Mouse (Mus musculus) layer of hippocampus, adult 9-11 months (tissue): ENCODE data around the gene Lamb2.

Experiments
- DNase-seq: peaks from one replicate; pipeline ENCODE4 v3.0.0; 2022

Gene Lamb2

DNA sequence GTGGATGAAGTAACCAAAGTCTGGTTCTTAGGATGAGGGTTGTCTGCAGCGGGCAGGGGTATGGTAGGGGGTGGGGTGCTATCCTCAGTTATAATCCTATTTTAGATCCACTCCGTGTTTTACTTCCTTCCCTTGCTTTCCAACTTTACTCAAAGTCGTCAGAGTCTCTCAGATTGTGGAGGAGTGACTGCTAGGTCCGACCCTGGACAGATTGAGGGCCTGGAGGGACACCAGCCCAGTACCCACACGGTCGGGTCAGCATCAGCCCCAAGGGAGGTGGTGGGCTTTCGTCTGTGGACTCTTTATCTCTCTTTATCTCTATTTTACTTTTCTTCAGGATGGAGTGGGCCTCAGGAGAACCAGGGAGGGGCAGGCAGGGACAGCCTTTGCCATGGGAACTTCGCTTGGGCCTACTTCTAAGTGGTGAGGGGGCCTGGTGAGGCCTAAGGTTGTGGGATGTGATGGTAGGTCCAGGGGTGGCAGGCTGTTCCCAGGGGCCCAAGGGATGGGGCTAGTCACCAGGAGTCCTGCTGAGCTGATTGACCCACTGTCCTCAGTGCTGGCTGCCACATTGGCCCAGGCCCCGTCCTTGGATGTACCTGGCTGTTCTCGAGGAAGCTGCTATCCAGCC, at the start of gene Lamb2:
Lamb2 (plus strand) TSS at position 16 of the 631 bp plus-strand sequence.
- DNase-seq: no peak

DNA sequence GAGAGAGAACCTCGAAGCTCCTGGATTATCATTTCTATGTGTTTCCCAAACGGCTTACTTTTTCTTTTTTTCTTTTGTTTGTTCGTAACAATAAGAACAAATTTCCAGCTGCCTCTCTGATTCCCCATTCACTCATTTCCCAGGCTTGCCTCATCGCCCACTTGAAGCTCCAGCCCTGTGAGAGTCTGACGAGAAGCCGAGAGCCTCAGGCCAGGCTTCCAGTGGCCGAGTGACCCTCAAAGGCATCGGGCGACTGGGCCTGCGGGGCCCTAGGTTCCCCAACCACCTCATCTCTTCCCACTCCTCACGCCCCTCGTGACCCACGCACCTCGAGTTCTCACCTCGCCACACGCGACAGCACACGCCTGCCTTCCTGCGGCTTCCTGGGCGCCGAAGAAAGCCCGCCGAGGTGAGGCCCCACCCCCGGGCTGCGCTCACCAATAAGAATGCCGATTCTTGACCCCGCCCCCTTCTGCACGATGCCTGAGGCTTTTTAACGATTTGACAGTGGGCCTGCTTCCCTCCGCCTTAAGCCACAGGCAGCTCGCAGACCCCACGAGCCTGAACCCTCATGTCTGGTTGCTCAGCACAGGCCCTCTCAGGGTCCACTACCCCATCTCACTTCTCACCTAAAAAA, 48.0 kb upstream of the Lamb2 start:
- no peak for DNase-seq

DNA sequence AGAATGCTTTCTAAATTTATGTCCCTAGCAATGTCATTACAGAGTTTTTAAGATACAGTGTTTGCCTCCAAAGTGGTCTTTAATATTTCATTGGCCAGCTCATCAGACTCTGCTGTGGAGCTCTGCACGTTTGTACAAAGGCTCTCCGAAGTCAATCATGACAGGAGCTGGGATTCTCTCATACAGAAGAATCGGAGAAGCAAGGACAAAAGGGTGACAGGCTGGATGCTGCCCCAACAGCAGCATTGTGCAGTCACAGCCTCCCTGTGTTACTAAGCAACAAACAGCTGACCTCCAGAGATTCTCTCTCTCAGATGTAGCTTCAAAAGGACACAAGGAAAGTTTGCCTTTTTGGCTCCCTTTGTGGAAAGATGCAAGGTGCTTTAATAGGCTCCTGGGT, 43.4 kb upstream of the Lamb2 start, which contains the start of gene BC048562:
BC048562 (plus strand) TSS at position 301 of the 400 bp plus-strand sequence.
- no peak for DNase-seq

DNA sequence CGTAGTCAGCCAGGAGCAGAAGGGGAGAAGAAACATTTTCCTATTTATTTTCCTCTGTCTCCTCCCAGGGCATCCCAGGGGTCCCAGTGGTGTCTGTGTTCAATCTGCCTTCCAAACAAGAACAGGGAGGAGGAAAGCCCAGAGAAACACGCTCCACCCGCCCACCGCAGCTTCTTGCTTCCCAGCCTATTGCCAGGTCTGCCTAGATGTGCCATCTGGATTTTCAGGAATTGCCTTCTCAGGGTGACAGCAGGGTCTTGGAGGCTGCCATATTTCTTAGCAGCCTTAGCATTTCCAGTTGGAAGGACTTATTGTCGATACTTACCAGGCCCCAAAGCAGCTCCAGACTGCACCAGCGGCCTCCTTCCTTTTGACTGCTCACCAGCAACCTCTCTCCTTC, 40.4 kb upstream of the Lamb2 start:
- DNase-seq: peak; percentile 55

DNA sequence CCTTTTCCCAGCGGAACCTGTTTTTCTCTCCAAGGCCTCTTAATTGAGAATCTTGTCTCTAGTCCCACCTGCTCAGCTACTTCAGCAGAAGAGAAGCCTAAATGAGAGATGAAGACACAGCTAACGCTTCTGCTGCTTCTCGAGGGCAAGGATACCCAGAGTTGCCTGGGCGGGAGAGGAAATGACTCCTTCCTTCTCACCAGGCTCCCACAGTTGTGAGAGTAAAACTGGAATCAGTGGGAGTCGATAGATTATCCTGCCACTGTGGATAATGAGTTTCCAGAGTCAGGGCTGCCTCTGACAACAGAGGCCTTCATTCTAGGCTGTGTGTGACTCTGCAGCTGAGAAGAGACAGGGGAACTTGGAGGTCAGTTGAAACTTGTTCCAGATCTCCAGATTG, 39.1 kb upstream of the Lamb2 start:
- no peak for DNase-seq

DNA sequence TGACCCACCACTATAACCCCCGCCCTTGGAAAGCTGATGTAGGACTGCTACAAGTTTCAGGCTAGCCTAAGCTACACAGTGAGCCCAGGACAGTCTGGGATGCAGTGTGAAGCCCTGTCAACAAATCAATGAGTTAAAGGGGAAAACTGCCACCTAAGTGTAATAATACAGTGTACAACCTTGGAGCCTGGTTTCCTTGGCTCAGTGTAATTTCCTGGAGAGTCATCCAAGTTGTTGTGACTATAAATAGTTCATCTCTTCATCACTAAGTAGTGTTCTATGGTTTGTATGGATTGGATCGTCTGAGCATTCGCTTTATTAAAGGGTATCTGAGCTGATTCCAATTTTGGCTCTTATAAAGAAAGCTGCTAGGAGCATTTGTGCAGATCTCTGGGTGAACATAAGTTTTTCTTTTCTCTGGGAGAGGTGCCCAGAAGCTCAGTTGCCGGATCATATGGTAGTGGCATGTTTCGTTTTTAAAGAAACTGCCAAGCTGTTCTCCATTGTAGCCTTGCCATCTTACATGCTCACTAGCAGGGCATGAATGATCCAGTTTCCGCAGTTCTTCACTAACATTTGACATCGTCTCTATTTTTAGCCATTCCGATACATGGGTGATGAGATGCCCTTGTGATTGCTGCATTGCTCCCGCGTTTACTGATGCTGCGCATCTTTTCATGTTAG, 38.2 kb upstream of the Lamb2 start:
- DNase-seq: peak; percentile 82

DNA sequence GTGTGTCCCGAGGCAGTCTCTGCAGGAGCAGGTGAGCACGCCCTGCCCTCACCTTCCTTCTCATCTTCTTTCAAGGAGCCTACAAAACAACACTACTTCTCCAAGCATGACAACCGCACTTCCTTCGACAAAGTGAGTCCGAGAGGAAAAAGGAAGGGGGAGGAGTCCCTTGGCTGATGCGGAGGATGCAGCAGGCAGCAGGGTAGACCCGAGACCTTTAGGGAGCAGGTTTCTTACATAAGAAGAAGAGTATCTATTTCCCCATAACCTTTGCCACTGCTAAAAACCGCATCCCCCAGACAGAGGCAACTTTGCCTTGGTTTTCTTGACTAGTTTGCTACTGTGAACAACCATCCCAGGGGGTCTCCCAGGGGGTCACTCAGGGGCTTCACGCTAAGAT, 34.4 kb upstream of the Lamb2 start:
- no peak for DNase-seq

DNA sequence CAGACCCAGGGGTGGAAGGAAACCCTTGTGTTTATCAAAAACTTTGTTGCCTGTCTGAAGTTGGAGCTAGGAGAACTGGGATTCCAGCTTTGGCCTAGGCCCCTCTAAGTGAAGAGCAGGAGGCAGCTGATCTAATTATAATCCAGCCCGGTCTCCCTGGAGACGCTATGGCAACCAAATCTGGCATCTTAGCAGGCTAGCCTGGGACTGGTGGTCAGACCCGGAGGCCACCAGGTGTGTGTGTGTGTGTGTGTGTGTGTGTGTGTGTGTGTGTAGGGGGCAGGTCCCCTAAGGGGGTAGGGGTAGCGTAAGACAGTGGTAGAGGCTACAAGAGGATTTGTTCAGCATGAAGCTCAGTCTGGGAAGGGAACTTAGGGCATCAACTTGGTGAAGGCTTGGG, 29.7 kb upstream of the Lamb2 start:
- DNase-seq: peak; percentile 57

DNA sequence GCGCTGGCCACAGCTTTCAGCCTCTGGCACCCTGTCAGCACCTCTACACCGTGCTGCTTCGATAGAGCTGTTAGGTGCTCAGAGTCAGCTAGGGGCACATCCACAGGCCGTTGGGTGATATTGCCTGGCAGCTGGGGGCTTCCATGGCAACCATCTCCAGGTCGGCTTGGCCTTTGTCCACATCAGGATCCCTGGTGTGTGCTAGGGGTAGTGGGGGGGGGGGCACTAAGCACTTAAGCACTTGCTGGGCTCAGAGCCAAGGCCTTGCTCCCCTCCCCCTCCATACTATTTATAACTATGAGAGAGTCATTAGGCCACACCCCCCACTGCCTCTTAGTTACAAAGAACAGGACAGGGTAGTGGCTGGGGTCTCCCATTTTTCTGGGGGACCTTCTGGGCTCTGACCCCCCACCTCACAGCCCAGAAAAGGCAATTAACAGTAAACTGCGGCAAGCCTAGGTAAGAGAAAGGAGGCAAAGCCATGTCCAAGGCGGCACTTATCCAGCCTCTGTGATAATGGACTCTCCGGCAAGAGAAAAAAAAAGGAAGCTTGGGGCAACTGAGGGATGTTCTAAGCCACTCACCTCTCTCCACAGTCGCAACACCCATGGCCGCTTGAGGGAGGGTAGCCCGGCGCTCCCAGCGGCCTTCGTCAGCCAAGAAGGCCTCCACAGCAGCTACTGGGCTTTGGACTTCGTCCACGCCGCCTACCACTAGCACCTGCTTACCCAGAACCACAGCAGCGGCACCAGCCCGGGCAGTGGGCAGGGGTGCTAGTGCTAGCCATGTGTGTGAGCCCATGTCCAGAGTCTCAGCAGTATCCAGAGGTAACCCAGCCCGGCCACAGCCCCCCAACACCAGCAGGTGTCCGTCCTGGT, 29.0 kb upstream of the Lamb2 start:
- peak; percentile 44 for DNase-seq

DNA sequence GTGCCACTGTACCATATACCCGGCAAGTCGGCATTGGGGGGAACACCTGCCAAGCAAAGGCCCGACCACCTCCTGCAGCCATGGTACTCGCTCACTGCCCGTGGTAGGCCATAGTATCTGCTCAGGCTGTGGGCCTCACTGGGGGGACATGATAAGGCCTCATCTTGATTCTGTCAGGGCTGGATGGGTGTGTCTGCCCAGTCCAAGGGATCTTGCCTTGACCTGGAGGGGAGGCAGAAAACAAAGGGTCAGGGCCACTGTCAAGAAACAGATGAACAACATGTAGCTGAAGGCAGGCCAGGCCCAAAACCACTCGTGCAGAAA, 28.4 kb upstream of the Lamb2 start:
- no peak for DNase-seq

DNA sequence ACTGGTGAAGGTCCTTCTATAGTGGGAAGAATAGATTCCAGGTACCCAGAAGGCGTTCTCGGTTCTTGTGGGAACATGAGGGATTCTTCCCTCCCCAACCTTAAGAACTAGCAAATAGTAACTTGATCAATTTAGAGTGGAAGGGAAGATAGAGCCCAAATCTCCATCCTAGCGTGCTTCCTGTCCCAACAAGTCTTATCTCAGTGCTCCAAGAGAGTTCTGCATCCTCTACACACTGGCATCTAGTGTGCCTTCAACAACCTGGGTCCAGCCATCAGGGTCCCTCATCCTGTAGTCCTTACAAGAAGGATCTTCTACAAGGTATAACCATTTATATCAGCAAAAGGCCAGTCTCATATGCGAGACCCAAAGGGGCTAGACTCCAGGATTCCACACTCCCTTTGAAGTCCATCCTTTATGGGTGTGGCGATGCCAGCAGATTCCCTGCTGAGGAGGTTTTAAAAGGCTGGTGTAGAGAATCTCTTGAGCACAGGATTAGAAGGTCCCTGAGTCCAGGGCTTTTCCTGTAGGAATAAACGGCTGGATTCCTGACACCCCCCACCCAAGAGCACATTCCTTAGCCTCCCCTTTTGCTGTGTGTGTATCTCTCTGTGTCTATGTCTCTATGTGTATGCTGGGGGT, 27.9 kb upstream of the Lamb2 start:
- no peak for DNase-seq

DNA sequence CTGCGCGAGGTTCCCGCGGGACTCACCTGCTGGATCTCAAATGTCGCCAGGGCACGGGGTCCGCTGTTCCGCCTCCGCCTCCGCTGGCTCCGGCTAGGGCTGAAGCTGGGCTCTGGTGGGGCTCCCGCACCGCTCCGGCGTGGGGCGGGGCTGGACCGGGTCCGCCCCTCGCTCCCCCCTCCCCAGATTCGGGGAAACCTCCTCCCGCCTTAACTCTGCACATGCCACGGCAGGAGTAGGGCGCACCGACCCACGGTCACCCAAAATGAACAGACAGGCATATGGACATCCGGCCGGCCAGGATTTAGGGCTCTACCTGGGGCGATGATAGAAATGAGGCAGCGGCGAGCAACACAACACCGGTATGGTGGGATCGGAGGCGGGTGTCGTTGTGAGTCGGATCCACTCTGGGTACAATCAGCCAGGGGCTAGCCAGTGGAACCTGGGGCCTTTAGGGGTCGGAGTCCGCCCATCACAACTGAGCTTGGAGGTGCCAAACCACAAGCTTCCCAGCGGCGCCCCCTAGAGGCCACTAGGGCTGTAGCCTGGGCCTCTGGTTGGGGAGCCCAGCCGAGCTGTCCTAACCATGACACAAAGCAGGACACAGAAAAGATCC, 27.1 kb upstream of the Lamb2 start:
- peak; percentile 80 for DNase-seq

DNA sequence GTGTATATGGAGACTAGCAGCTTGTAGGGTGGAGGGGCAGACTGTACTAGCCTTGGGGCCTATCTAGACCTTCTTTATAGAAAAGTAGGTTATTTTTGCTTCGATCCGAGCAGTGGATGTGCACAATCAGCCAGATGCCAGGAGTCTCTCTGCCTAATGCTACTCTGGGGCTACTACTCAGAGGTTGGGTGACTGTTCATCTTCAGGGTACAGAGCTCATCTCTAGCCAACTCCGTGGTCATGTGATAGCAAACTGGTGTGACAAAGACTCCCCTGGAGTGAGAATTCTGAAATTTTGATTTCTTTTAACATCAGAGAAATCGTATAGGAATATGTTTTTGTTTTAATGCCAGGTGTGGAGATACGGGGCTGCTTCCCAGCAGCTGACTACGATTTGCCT, 26.6 kb upstream of the Lamb2 start:
- DNase-seq: no peak

DNA sequence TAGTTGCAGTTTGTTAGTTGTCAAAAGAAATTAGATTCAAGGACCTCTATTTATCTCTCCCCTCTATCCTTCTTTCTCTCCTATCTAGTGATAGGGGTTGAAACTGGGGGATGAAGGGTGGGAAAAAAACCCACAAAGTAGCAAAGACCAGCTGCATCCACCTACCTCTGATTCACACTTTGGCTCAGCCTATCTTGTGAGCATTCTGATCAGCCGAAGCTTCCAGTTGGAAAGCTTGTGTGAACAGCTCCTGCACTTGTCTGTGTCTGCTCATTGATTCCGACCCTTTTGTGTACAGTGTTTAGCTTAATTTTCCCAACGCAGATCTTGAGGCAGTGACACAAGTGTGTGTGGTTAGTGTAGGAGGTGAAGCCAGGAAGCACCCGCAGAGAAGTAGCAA, 26.1 kb upstream of the Lamb2 start:
- peak; percentile 58 for DNase-seq

DNA sequence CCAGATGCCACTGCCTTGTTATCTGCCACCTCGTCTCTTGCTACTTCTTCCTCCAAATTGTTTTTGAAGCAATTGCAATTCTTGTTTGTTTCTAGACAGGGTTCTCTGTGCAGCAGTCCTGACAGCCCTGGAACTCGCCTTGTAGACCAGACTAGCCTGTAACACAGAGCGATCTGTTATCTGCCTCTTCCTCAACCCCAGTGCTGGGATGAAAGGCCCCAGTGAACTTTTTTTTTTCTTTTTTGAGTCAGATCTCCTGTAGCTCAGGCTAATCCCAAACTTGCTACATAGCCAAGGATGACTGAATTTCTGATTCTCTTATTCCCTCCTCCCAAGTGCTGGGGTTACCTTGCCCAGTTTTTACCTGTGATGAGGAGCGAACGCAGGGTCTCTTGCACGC, 25.1 kb upstream of the Lamb2 start:
- DNase-seq: no peak

DNA sequence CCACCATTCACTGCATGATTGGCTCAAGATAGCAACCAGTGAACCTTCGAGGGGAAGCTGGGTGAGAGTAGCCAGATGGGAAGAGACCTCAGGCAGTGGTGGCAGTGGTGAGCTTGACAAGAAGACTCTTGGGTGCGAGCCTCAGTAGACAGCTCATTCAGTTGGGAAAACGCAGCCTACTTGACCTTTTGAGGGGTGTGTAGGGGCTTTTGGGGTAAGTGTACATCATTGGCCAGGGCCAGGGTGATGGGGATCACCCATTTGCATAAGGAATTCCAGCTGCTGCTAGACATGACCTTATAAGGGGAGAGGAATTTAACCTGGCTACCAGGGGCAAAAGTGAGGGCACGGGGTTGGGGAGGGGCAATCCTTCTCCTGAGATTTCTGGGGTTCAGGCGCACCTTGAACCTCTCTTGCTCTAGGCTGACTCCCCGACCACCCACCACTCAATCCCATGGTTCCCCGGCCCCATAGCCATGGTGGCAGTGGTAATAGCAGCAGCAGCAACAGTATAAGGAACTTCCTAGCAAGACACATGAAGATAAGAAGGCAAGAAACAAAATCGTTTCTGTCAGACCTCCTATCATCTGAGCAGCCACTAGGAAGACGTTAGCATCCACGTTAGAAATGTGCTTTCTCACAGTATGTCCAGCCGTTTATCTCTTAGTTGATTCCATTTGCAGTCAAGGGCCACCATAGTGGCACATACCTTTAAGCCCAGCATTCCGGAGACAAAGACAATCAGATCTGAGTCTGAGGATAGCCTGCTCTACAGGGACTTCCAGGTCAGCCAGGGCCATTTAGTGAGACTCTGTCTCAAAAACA, 23.6 kb upstream of the Lamb2 start:
- no peak for DNase-seq

DNA sequence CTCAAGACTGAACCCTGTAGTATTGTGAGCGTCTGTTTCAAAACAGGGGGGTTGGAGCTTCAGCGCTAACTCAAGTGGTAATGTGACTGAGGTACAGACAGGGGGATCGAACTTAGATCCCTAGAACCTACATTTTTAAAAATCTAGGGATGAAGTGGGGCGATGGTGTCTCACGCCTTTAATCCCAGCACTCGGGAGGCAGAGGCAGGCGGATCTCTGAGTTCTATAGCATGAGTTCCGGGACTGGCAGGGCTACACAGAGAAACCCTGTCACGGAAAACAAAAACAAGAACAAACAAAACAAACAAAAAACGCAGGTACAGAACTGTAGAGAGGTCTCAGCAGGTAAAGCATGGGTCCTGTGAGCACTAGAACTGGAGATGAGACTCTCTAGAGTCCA, 22.6 kb upstream of the Lamb2 start:
- DNase-seq: no peak

DNA sequence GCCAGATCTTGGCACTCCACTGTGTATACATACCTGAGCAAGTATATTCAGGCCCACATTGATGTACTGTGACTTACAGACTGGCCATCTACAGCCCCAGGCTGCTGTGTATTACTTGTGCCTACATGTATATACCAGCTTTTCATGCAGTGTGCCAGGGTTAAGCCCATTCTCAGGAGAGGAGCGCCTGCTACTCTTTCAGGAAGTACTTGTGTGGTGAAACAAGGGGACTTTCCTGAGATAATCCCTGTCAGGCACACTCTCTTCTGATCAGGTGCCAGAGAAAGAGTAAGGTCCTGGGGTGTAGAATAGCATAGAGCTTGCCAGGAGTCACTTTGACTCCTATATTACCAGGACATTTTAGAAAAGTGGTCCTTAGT, 19.6 kb upstream of the Lamb2 start:
- no peak for DNase-seq

DNA sequence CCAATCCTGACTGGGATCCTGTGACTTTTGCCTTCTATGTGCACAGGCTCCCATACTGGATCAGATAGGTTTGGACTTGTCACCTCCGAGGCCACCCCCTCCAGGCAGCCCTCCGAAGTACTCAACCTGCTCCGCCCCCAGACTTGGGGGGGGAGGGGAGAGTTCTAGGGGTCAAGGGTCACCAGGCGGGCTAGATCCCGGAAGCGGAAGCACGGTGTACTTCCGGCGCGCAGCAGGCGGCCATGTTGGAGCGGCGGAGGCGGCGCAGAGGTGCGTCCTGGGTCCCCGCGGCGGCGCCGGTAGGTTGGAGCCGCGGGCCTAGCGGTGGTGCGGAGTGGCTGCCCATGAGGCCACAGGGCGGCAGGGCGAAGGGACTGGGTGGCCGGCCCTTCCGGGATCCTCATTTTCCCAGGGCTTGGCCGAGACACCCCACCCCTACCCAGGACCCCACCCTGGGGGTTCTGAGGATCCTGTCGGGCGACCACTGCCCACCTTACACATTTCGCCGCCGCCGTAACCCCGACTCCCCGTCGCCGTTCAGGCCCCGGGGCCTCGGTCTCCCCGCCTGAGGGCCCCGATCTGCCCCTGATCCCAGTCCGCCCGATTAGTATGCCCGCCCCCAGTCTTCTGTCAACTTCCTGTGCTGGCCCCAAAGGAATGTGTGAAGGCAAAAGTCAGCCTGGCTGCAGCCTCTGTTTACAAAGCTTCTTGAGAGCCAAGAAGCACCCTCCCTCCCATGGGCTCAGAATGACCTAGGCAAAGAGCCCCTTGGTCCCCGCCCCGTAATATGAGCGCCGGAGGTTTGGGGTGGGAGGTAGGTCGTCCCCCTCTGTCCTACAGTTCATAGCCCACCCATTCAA, 19.0 kb upstream of the Lamb2 start, which contains the start of gene Ccdc71:
Ccdc71 (plus strand) TSS at position 209 of the 860 bp plus-strand sequence.
- peak; percentile 89 for DNase-seq

DNA sequence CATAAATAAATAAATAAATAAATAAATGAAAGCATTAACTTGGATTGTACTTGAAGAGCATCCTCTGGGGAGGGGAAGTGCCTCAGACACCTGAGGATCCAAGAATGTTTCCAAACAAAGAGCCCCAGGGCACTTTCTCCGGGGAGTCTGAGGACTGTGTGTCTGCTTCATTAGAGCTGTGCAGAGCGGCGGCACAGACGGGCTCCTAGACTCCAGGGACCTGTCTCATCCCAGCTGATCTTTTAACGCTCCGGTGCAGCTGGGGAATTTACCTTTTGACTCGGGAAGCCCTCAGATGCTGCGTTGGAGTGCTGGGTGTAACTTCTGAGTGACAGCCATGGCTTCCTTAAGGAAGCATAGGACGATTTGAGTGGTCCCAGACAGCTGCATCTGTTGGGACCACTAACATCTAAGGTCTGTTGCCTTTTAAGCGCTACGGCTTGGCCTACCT, 18.3 kb upstream of the Lamb2 start, which contains the start of gene Klhdc8b:
Klhdc8b (minus strand) TSS at position 401 of the 451 bp plus-strand sequence.
- no peak for DNase-seq
